Mouse (Mus musculus): ENCODE data around the gene Ipo11. TPM values are rescaled to one million over a fixed set of nuclear protein-coding genes. Genes with fewer than 3 reads are reported as not detected.

Gene Ipo11
- polyA plus RNA-seq, 1 experiment = 11.7 TPM

DNA sequence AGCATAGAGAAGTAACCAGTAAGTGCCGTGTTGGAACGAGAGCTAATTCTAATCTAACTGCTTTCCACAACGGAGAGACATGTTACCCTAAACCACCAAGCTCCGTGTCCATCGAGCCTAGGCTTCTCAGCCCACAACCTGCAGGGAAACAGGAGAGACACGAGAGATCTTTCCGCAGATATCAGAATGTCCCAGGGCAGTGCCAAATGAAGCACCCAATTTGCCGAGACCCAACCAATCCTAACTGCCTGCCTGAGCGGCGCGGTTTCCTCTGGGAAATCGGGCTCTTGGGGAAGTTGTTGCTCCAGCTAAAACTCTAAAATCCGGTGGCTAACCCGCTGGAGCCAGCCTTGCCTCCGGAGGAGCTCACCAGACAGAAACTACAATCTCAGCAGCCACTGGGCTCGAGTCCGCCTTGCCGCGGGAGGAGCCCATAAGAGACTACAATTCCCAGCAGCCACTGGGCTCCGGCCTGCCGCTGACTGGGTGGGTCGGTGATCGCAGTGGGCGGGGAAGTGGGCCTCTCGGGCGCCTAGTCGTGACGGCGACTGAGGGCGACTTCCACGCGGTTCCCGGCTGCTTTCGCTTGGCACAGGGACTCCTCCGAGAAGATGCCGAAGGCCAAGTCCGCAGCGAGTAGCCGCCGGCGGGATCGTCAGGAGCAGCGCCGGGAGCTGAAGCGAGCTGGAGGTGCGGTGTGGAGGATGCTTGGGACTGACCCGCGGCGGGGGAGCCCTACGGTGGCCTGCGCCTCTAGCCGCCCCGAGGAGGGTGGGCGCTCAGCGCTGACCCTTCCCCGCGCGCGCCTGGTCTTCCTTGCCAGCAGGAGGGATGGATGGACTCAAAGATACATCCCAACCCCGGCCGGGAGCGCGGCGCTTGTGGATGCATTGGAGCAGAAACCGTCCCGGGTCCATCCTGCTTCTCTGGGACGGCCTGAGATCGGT is 10.1 kb upstream of the Ipo11 start, which contains the start of gene Dimt1:
Gene Dimt1, plus strand, starts transcription at position 534 of the 947 bp plus-strand sequence.
- H3K36me3 ChIP-seq (ENCODE audit: control insufficient read depth, insufficient read depth, low read length) = no peaks in the 10 kb centered on the region; the same call in 1 of the 2 replicates
- TF ChIP-seq POLR2A (IDR thresholded peaks at IDR 0.05; ENCODE audit: control insufficient read depth, low read depth, low read length) (peak; percentile 76), CTCF (IDR thresholded peaks at IDR 0.05; ENCODE audit: control insufficient read depth, insufficient read depth, insufficient replicate concordance, low read depth, low read length) (no peak)

DNA sequence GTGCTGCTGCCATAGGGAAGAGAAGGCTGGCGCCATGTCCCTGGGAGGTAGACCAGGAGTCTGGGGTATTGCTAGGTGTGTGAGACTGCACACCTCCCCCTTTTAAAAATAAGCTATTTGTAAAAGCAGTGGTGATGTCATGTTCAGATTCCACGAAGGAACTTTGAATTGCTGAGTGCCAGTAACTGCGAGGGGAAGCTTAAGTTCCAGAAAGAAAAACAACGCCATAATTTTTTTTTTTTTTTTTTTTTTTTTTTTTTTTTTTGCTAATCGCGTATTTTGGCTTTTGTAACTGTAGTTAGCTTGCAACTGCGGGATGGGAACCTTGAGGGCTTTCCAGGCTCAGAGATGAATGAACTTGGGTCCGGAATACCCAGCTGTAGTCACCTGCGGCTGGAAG is 8.8 kb upstream of the Ipo11 start:
- peak overlapping the region; percentile 10 for H3K4me3 ChIP-seq (ENCODE audit: control insufficient read depth, low read depth, low read length)
- H3K36me3 ChIP-seq (ENCODE audit: control insufficient read depth, insufficient read depth, low read length) = no peaks in the 10 kb centered on the region; the same call in 1 of the 2 replicates
- H3K4me1 ChIP-seq (ENCODE audit: control insufficient read depth, insufficient read depth, low read length) = peaks cover 6% of the 10 kb centered on the region
- H3K27ac ChIP-seq (ENCODE audit: control insufficient read depth, insufficient read depth, low read depth, low read length) = no peak overlapping the region
- no peaks in the 10 kb centered on the region for H3K27me3 ChIP-seq (ENCODE audit: control insufficient read depth, insufficient read depth, low read length)
- no peak for TF ChIP-seq POLR2A (IDR thresholded peaks at IDR 0.05; ENCODE audit: control insufficient read depth, low read depth, low read length)

More for the DNA sequence above, 10.1 kb upstream of the Ipo11 start, which contains the start of gene Dimt1:
- H3K27me3 ChIP-seq (ENCODE audit: control insufficient read depth, insufficient read depth, low read length) = no peaks in the 10 kb centered on the region
- H3K4me1 ChIP-seq (ENCODE audit: control insufficient read depth, insufficient read depth, low read length) = peaks cover 6% of the 10 kb centered on the region
- H3K27ac ChIP-seq (ENCODE audit: control insufficient read depth, insufficient read depth, low read depth, low read length) = peak within 1 kb of the TSS; percentile 85
- peak within 1 kb of the TSS; percentile 96 for H3K4me3 ChIP-seq (ENCODE audit: control insufficient read depth, low read depth, low read length)

DNA sequence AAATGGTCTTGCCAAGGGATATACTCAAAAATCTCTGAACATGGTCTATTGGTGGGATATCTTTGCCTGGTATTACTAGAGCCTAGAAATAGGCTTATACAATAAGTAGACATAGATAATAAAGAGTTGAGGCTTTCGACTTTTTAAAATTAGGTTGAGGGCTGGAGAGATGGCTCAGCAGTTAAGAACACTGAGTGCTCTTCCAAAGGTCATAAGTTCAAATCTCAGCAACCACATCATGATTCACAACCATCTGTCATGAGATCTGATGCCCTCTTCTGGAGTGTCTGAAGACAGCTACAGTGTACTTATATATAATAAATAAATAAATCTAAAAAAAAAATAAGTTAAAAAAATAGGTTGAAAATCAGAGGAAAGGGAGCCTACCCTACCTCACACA is 6.0 kb upstream of the Ipo11 start:
- H3K27ac ChIP-seq (ENCODE audit: control insufficient read depth, insufficient read depth, low read depth, low read length) = no peak overlapping the region
- no peak overlapping the region for H3K4me3 ChIP-seq (ENCODE audit: control insufficient read depth, low read depth, low read length)
- TF ChIP-seq POLR2A (IDR thresholded peaks at IDR 0.05; ENCODE audit: control insufficient read depth, low read depth, low read length) = no peak
- TF ChIP-seq CTCF (IDR thresholded peaks at IDR 0.05; ENCODE audit: control insufficient read depth, insufficient read depth, insufficient replicate concordance, low read depth, low read length) = no peak
- no peaks in the 10 kb centered on the region for H3K27me3 ChIP-seq (ENCODE audit: control insufficient read depth, insufficient read depth, low read length)
- no peaks in the 10 kb centered on the region for H3K36me3 ChIP-seq (ENCODE audit: control insufficient read depth, insufficient read depth, low read length)
- peaks cover 6% of the 10 kb centered on the region for H3K4me1 ChIP-seq (ENCODE audit: control insufficient read depth, insufficient read depth, low read length)

DNA sequence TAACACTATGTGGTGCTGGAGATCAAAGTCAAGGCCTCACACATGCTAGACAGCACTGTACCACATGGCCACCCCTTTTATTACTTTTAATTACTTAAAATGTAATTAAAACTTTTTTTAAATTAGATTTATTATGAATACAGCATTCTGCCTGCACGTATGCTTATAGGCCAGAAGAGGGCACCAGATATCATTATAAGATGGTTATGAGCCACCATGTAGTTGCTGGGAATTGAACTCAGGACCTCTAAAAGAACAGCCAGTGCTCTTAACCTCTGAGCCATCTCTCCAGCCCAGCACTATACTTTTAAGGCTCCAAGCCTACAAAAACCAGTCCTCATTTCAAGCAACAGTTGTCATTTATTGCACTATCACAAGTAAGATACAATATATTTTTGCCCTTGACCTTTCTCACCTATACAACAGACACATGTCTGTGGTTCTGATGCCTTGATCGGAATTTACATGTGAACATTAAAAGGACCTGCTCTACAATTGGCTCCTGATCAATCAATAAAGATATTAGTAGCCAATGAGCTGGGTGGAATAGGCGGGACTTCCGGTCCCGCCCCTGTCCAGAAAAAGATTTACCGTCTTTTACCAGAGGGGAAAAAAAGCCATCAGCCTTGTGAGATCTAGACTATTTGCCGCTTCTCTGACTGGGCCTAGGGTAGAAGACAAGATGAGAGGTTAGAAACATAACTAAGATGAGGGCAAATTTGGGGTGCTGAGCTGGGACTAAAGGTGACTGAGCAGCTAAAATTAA is 4.6 kb upstream of the Ipo11 start:
- Histone ChIP-seq H3K4me3 (ENCODE audit: control insufficient read depth, low read depth, low read length) (peak overlapping the region; percentile 42; the same call in 1 of the 2 replicates), H3K4me1 (ENCODE audit: control insufficient read depth, insufficient read depth, low read length) (peaks cover 6% of the 10 kb centered on the region), H3K27me3 (ENCODE audit: control insufficient read depth, insufficient read depth, low read length) (no peaks in the 10 kb centered on the region), H3K27ac (ENCODE audit: control insufficient read depth, insufficient read depth, low read depth, low read length) (no peak overlapping the region), H3K36me3 (ENCODE audit: control insufficient read depth, insufficient read depth, low read length) (no peaks in the 10 kb centered on the region)
- TF ChIP-seq POLR2A (IDR thresholded peaks at IDR 0.05; ENCODE audit: control insufficient read depth, low read depth, low read length) (no peak), CTCF (IDR thresholded peaks at IDR 0.05; ENCODE audit: control insufficient read depth, insufficient read depth, insufficient replicate concordance, low read depth, low read length) (no peak)

DNA sequence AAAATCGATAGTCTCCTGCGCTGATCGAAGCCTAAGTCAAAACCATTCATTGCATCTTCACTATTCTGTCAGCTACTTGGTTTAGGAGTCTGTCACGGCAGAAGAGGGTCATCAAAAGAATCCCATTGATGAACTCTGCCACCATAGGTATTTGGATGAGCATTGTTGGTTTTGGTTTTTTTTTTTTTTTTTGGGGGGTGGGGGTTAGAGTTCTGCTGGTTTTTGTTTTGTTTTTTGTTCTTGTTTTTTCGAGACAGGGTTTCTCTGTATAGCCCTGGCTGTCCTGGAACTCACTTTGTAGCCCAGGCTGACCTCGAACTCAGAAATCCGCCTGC is 347 bp upstream of the Ipo11 start:
- TF ChIP-seq CTCF (IDR thresholded peaks at IDR 0.05; ENCODE audit: control insufficient read depth, insufficient read depth, insufficient replicate concordance, low read depth, low read length) (no peak), POLR2A (IDR thresholded peaks at IDR 0.05; ENCODE audit: control insufficient read depth, low read depth, low read length) (no peak)
- Histone ChIP-seq H3K36me3 (ENCODE audit: control insufficient read depth, insufficient read depth, low read length) (no peaks in the 10 kb centered on the region), H3K4me3 (ENCODE audit: control insufficient read depth, low read depth, low read length) (peak overlapping the region; percentile 97), H3K27me3 (ENCODE audit: control insufficient read depth, insufficient read depth, low read length) (no peaks in the 10 kb centered on the region), H3K27ac (ENCODE audit: control insufficient read depth, insufficient read depth, low read depth, low read length) (peak overlapping the region; percentile 59), H3K4me1 (ENCODE audit: control insufficient read depth, insufficient read depth, low read length) (no peaks in the 10 kb centered on the region; the same call in 1 of the 2 replicates)

DNA sequence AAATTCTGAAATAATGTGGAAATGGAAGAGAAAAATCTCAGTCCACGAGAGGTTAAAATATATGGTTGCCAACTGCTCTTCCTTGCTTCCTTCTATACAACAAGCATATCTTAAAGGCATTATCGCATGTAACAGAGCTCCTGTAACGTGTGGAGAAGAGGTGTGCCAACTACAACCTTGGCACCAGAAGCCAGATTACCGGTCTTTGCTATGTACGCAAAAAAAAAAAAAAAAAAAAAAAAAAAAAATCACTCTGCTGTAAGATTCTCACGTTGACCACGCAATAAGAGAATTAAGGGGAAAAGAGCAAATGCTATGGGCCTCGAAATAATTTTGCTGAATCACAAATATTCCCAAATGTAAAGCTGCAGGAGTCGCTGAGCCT is 895 bp downstream of the Ipo11 start:
- no peaks in the 10 kb centered on the region; the same call in 1 of the 2 replicates for H3K4me1 ChIP-seq (ENCODE audit: control insufficient read depth, insufficient read depth, low read length)
- H3K27me3 ChIP-seq (ENCODE audit: control insufficient read depth, insufficient read depth, low read length) = no peaks in the 10 kb centered on the region
- no peak overlapping the region for H3K27ac ChIP-seq (ENCODE audit: control insufficient read depth, insufficient read depth, low read depth, low read length)
- H3K4me3 ChIP-seq (ENCODE audit: control insufficient read depth, low read depth, low read length) = peak overlapping the region; percentile 97
- TF ChIP-seq CTCF (IDR thresholded peaks at IDR 0.05; ENCODE audit: control insufficient read depth, insufficient read depth, insufficient replicate concordance, low read depth, low read length) (no peak), POLR2A (IDR thresholded peaks at IDR 0.05; ENCODE audit: control insufficient read depth, low read depth, low read length) (no peak)
- no peaks in the 10 kb centered on the region for H3K36me3 ChIP-seq (ENCODE audit: control insufficient read depth, insufficient read depth, low read length)

DNA sequence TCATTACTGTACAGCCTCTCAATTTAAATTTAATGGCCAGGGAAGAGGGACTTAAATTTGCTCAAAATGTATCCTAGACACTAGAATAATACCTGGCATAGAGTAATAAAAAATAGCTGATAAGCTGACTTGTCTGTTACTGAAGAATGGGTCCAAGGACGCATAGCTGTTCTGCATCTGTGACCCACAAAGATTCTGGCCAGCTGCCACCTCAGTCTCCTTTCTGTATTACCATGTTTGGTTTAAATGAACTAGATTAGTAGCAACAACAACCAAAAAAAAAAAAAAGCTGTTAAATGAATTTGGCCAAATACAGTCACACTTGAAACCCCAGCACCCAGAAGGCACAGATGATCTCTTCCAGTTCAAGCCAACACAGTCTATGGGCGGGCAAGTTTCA is 7.6 kb downstream of the Ipo11 start:
- TF ChIP-seq CTCF (IDR thresholded peaks at IDR 0.05; ENCODE audit: control insufficient read depth, insufficient read depth, insufficient replicate concordance, low read depth, low read length) (no peak), POLR2A (IDR thresholded peaks at IDR 0.05; ENCODE audit: control insufficient read depth, low read depth, low read length) (no peak)
- Histone ChIP-seq H3K36me3 (ENCODE audit: control insufficient read depth, insufficient read depth, low read length) (no peaks in the 10 kb centered on the region), H3K4me3 (ENCODE audit: control insufficient read depth, low read depth, low read length) (no peak overlapping the region), H3K27me3 (ENCODE audit: control insufficient read depth, insufficient read depth, low read length) (no peaks in the 10 kb centered on the region), H3K4me1 (ENCODE audit: control insufficient read depth, insufficient read depth, low read length) (no peaks in the 10 kb centered on the region), H3K27ac (ENCODE audit: control insufficient read depth, insufficient read depth, low read depth, low read length) (no peak overlapping the region)
